Mouse (Mus musculus): Measurements from ENCODE around the gene Capzb.

The Capzb gene

GRCm38 (mm10) chr4:139309651-139310050, 117.0 kb downstream of the Capzb start:
- DNase-seq (ENCODE audit: low read depth): no peak

GRCm38 (mm10) chr4:139310171-139310898, 117.6 kb downstream of the Capzb start, which contains the start of the genes Pqlc2 and Akr7a5:
Gene Pqlc2, minus strand, starts transcription at chr4:139310708.
Gene Akr7a5, plus strand, starts transcription at chr4:139310744.
- DNase-seq (ENCODE audit: low read depth): peak; percentile 96

DNA sequence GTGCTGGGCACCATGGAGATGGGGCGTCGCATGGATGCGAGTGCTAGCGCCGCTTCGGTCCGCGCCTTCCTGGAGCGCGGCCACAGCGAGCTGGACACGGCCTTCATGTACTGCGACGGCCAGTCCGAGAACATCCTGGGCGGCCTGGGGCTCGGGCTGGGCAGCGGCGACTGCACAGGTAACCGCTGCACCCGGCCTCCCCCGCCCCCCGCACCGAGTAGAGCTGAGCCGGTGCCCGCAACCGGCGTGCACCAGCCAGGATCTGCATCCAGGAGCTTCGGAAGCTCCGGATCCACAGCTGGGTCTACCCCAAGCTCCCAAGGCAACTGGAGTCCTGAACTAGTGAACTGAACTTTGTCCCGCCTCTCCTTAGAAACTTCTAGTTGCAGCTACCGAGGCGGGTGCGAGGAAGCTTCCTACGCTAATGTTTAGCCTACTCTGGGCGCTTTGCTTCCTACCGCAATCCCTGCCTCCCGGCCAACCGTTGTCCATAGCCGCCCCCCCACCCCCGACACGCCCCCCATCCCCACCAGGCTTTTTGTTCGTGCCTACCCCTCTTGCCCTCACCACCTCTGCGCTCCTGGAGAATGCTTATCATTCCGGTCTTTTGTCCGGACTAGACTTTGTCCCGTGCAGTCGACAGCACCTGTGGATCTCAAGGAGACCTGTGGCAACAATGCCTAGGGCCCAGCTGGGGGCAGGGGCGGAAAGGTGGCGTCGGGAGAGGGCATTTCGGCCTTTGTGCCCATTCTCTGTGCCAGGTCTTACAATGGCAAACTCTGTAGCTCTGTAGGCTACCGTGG, 118.4 kb downstream of the Capzb start:
- no peak for DNase-seq (ENCODE audit: low read depth)

DNA sequence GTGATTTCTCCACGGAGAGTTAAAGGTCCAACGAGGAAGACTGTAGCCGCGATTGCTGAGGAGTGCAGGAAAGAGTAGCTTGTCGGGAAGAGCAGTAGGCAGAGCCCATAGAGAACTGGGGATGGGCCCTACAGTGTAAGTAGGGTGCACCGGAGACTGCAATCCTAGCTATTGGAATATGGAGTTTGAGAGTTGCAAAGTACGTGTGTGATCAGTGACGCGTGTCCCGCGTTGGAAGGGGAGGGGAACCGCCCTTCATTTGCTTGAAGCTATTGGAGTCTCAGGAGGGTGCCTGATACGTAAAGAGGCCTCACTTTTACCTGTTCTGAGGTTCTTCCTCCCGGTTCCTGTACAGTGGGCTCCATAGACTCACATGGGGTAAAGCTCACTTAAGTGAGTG, 119.0 kb downstream of the Capzb start:
- peak; percentile 9 for DNase-seq (ENCODE audit: low read depth)

GRCm38 (mm10) chr4:139312632-139313031, 119.9 kb downstream of the Capzb start:
- DNase-seq (ENCODE audit: low read depth): peak; percentile 25

DNA sequence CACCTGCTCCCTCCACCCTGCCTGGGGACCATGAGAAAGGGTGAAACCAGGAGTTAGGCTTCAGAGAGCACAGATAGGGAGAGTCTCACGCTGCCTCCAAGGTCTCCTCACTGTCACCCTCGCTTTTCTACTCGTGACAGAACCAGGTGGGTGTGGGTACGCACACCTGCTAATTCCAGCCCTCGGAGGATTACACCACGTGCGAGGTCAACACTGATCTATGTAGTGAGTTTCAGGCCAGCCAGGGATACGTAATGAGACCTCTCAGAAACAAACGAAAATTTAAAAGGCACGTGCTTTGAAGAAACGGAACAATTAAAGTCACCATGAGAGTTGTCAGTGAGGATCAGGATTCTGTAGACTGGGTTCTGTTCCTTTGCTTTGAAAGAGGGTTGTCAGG, 125.8 kb downstream of the Capzb start:
- DNase-seq (ENCODE audit: low read depth): no peak

- no peak for DNase-seq (ENCODE audit: low read depth)
These were observed 127.0 kb downstream of the Capzb start for GRCm38 (mm10) chr4:139319740-139320139.

DNA sequence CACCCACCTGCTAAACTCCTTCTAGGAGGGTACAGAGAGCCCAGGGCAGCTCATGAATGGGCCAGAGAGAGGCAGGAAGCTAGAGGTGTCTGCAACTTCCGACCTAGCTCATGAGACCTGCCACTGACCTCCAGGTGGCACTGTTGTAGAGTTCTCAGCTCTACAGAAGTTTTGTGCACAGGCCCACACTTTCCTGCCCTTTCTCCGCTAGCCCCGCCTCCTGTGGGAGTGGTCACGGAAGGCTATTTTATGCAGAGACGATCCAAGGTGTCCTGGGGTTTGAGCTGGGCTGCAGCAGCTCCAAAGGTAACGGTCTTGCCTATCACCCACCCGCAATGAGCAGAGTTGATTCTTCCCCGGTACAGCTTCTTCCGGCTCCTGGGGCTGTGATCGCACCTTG, 137.9 kb downstream of the Capzb start:
- peak; percentile 49 for DNase-seq (ENCODE audit: low read depth)

GRCm38 (mm10) chr4:139334631-139335295, 142.1 kb downstream of the Capzb start:
- no peak for DNase-seq (ENCODE audit: low read depth)

- DNase-seq (ENCODE audit: low read depth): no peak
These were observed 142.8 kb downstream of the Capzb start for GRCm38 (mm10) chr4:139335507-139335906.

DNA sequence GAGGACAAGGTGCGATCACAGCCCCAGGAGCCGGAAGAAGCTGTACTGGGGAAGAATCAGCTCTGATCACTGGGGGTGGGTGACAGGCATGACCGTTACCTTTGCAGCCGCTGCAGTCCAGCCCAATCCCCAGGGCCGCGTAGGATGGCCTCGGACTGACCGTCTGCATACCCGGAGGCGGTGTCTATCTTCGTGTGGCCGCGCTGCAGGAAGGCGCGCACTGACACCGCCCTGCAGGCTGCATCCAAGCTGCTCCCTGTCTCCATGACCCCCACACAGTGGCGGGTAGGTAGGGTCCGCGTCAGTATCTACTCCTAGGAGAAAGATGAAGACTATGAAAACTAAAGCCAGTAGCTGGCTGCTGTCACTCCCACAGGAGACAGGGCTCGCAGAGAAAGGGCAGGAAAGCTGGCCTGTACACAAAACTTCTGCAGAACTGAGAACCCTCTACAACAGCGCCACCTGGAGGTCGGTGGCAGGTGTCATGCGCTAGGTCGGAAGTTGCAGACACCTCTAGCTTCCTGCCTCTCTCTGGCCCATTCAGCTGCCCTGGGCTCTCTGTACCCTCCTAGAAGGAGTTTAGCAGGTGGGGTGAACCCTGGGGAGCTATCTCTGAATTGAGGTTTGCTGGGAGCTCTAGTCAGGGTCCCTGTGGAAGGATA, 144.3 kb downstream of the Capzb start:
- peak; percentile 74 for DNase-seq (ENCODE audit: low read depth)

DNA sequence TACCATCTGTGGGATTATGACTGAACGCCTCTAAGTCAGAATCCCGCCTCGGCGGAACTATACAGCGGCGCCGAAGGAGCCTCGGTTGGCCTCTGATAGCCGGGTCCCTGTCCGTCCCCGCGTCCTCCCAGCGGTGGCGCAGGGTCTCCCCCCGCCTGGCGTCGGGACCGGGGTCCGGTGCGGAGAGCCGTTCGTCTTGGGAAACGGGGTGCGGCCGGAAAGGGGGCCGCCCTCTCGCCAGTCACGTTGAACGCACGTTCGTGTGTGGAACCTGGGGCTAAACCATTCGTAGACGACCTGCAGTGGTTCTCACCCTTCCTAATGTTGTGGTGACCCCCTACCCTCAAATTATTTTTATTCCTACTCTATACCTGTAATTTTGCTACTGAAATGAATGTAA, 145.4 kb downstream of the Capzb start:
- DNase-seq (ENCODE audit: low read depth): no peak

DNA sequence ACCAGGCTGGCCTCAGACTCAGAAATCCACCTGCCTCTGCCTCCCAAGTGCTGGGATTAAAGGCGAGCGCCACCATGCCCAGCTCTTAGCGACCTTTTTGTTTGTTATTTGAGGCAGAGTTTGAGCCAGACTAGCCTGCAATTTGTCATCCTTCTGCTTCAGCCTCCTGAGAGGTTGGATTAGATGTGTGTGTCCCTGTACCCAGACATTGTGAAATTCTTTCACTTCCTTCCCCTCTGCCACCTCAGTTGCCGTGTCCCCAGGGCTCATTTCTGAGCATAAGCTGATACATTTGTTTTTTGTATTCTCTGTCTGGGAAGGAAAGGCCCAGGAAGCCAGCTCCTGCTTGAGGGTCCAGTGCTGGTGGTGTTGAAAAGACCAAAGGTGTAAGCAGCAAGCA, 148.1 kb downstream of the Capzb start:
- DNase-seq (ENCODE audit: low read depth): no peak
